Mouse (Mus musculus) heart, adult 2 months (tissue): ENCODE results near the gene Gm2a. TPM values are rescaled to one million over a fixed set of nuclear protein-coding genes. Genes with fewer than 3 reads are reported as not detected.
A peak's percentile ranks its signal among the peaks of the same experiment; 100 is the strongest.

Experiments
- DNase-seq, 2 experiments: peaks; one replicate each; pipeline ENCODE4 v3.0.0; 2021
- H3K27ac ChIP-seq: fragments of 200-600 bp; 2 replicates; pipeline ENCODE4 v1.8.1; 2022
- H3K27me3 ChIP-seq: fragments of 200-500 bp; 2 replicates; pipeline ENCODE4 v1.6.1; 2012; ENCODE audit warnings: mild to moderate bottlenecking, low read length, inconsistent platforms, mixed read lengths; ENCODE audit not compliant: control insufficient read depth, insufficient read depth
- H3K36me3 ChIP-seq: fragments of 200-500 bp; 2 replicates; pipeline ENCODE4 v1.6.1; 2012; ENCODE audit warnings: low read length, inconsistent platforms; ENCODE audit not compliant: control insufficient read depth, insufficient read depth
- H3K4me1 ChIP-seq: fragments of 200-500 bp; 2 replicates; pipeline ENCODE4 v1.6.1; 2011; ENCODE audit warnings: low read length; ENCODE audit not compliant: control insufficient read depth, insufficient read depth
- H3K4me3 ChIP-seq: fragments of 200-600 bp; 2 replicates; pipeline ENCODE4 v1.8.1; 2022
- H3K79me2 ChIP-seq: fragments of 200-500 bp; replicated peaks from 2 replicates; pipeline ENCODE4 v1.6.1; 2012; ENCODE audit warnings: mild to moderate bottlenecking, inconsistent platforms, low read length, moderate library complexity, mixed read lengths; ENCODE audit not compliant: control insufficient read depth, insufficient read depth
- H3K9ac ChIP-seq: fragments of 200-500 bp; 2 replicates; pipeline ENCODE4 v1.6.1; 2012; ENCODE audit warnings: low read depth, mild to moderate bottlenecking, control low read depth, inconsistent platforms, low read length, mixed read lengths
- CTCF ChIP-seq: fragments of 200-600 bp; IDR thresholded peaks from 2 replicates; pipeline ENCODE4 v1.8.1; 2022; ENCODE audit warnings: antibody characterized with exemption, mild to moderate bottlenecking, moderate library complexity
- EP300 ChIP-seq: fragments of 200-500 bp; IDR thresholded peaks from 2 replicates; pipeline ENCODE4 v1.6.1; 2011; ENCODE audit warnings: low read depth, low read length, control low read depth; ENCODE audit not compliant: insufficient read depth
- POLR2A ChIP-seq: fragments of 200-500 bp; IDR thresholded peaks from 2 replicates; pipeline ENCODE4 v1.6.1; 2011; ENCODE audit warnings: mild to moderate bottlenecking, low read depth, low read length, control low read depth; ENCODE audit not compliant: insufficient read depth
- WGBS: fragments of 180-500 bp; shearing (Covaris S2); methylation state at CpG from one replicate; pipeline ENCODE4 v1.1.7; 2018; 5-methylcytosine and 5-hydroxymethylcytosine counted together
- intact Hi-C: fragments of 180-260 bp; cut with DNase I; formaldehyde crosslinking; loops from one replicate; pipeline ENCODE4 v1.15.1; 2025
- polyA plus RNA-seq: library from polyadenylated mRNA; depleted of rRNA; stranded (reverse); fragments of >200 nt; gene quantifications from 2 replicates; pipeline ENCODE4 v1.2.3, GENCODE M21; 2012
- total RNA-seq, 2 experiments: library from RNA; stranded (reverse); gene quantifications; 2 replicates each; pipeline ENCODE4 v1.2.3; 2021

Gene Gm2a
- total and polyA plus RNA-seq, 3 experiments, result 10.3 to 19.8 (median 10.8) TPM

GRCm38 (mm10) chr11:55077331-55078231, 20.3 kb upstream of the Gm2a start, which contains the start of gene Ccdc69:
TSS of gene Ccdc69 (minus strand) at chr11:55078131.
- H3K4me1 ChIP-seq, result peaks cover 10% of the 10 kb centered on the region
- H3K27ac ChIP-seq, result peak within 1 kb of the TSS; percentile 89
- DNase-seq, result peak; percentile 79 to 86
- H3K4me3 ChIP-seq, result peak within 1 kb of the TSS; percentile 59
- intact Hi-C loops, result no loop called here
- whole genome bisulfite sequencing, result under 1% methylated on average over 50 of the region's 50 CpGs
- no peaks in the 10 kb centered on the region for H3K79me2 ChIP-seq
- peaks cover 2% of the 10 kb centered on the region; the same call in 1 of the 2 replicates for H3K36me3 ChIP-seq
- peak within 1 kb of the TSS; percentile 69 for H3K9ac ChIP-seq
- peak; percentile 89 for TF ChIP-seq POLR2A
- no peak for TF ChIP-seq CTCF
- no peaks in the 10 kb centered on the region for H3K27me3 ChIP-seq

- intact Hi-C loops, result no loop called here
- Histone ChIP-seq H3K79me2 (no peaks in the 10 kb centered on the region), H3K27me3 (no peaks in the 10 kb centered on the region), H3K4me1 (peaks cover 10% of the 10 kb centered on the region), H3K36me3 (peaks cover 2% of the 10 kb centered on the region; the same call in 1 of the 2 replicates), H3K27ac (peak overlapping the region; percentile 89), H3K9ac (no peak overlapping the region; the same call in 1 of the 2 replicates), H3K4me3 (peak overlapping the region; percentile 59; the same call in 1 of the 2 replicates)
- 46% methylated on average over 3 of the region's 3 CpGs for WGBS
- TF ChIP-seq EP300 (no peak), CTCF (no peak), POLR2A (no peak)
- no peak for DNase-seq
Observed at GRCm38 (mm10) chr11:55078502-55078901, 19.4 kb upstream of the Gm2a start.

- TF ChIP-seq EP300 (no peak), CTCF (no peak), POLR2A (no peak)
- DNase-seq, result no peak
- intact Hi-C loops, result no loop called here
- Histone ChIP-seq H3K27me3 (no peaks in the 10 kb centered on the region), H3K4me3 (no peak overlapping the region), H3K4me1 (peaks cover 10% of the 10 kb centered on the region), H3K36me3 (peaks cover 2% of the 10 kb centered on the region; the same call in 1 of the 2 replicates), H3K27ac (no peak overlapping the region), H3K79me2 (no peaks in the 10 kb centered on the region), H3K9ac (no peak overlapping the region)
- WGBS, result 53% methylated on average over 4 of the region's 4 CpGs
Observed at GRCm38 (mm10) chr11:55079180-55079579, 18.7 kb upstream of the Gm2a start.

DNA sequence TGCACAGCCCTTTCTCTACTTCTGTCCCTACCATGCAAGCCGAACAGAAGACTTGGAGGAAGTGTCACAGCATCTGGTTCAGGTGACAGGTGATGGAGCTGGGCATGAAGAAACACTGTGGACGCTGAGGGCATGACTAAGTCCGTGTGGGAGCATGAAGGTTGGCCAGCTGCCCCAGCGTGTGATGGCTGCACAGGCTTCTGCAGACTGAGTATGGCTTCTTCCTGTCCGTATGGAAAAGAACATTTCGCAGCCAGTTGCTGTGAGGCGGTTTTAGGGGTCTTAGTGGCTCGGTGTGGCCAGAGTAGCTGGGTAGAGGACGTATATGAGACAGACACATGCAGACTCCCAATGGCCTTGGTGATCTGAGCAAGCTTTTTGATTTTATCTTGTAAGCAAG, 16.7 kb upstream of the Gm2a start:
- intact Hi-C loops, result loop anchor here (10.0 kb wide), 1 partner anchor 206 kb away; no protein-coding TSS in a partner anchor
- TF ChIP-seq POLR2A (no peak), CTCF (no peak), EP300 (no peak)
- H3K4me3 ChIP-seq, result no peak overlapping the region
- H3K27ac ChIP-seq, result no peak overlapping the region
- DNase-seq, result no peak
- peaks cover 2% of the 10 kb centered on the region; the same call in 1 of the 2 replicates for H3K36me3 ChIP-seq
- H3K79me2 ChIP-seq, result no peaks in the 10 kb centered on the region
- 90% methylated on average over 9 of the region's 9 CpGs for WGBS
- H3K27me3 ChIP-seq, result no peaks in the 10 kb centered on the region
- no peak overlapping the region for H3K9ac ChIP-seq
- H3K4me1 ChIP-seq, result peaks cover 7% of the 10 kb centered on the region

DNA sequence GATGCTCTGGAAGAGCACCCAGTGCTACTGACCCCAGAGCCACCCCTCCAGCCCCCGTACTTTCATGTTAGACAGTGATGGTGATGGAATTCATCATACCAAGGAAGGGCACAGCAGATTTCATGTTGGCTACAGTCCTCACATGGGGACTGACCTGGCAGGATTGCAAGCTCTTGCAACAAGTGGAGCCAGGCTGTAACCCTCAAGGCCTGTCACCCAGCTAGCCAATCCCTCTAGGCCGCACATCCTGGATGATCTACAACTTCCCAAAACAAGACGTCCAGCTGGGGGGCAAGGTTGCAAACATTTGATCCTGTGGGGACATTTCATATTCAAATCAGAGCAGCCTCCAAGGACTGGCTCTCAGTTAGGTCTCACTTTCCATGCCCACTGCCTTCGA, 13.3 kb upstream of the Gm2a start:
- no peaks in the 10 kb centered on the region; the same call in 1 of the 2 replicates for H3K4me1 ChIP-seq
- no peaks in the 10 kb centered on the region for H3K27me3 ChIP-seq
- WGBS, result 49% methylated on average over 4 of the region's 4 CpGs
- H3K4me3 ChIP-seq, result no peak overlapping the region
- H3K27ac ChIP-seq, result peak overlapping the region; percentile 77
- TF ChIP-seq CTCF (no peak), POLR2A (no peak), EP300 (no peak)
- DNase-seq, result peak in 1 of 2 experiments; percentile 48
- intact Hi-C loops, result loop anchor here (5.0 to 10.0 kb wide), 3 partner anchors 73 to 210 kb away; no protein-coding TSS in a partner anchor
- H3K79me2 ChIP-seq, result no peaks in the 10 kb centered on the region
- H3K36me3 ChIP-seq, result no peaks in the 10 kb centered on the region
- no peak overlapping the region for H3K9ac ChIP-seq

DNA sequence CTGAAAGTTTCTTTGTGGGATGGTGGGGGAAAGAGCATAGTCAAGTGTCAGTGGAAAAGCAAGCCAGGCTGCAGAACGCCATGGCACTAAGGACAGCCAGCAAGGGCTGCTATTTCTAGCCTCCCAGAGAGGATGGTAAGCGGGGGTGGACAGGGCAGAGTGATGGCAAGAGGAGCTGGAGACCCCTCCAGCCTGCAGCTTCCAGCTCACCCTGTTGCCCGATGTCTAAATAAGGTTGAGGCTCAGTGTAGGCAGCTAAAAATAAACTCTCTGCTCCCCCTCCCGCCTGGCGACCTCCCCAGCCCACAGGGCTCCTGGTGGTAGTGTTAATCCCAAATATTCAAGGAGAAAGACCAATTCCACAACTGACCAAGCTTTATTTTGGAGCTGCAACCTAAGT, 12.5 kb upstream of the Gm2a start:
- TF ChIP-seq CTCF, result 0 out of 2 replicates have a peak, but pooled peaks have one; percentile 21
- TF ChIP-seq EP300, result 0 out of 2 replicates have a peak, but pooled peaks have one; percentile 36
- TF ChIP-seq POLR2A, result no peak
- H3K27me3 ChIP-seq, result no peaks in the 10 kb centered on the region
- H3K27ac ChIP-seq, result peak overlapping the region; percentile 77
- 40% methylated on average over 5 of the region's 5 CpGs for WGBS
- H3K4me1 ChIP-seq, result no peaks in the 10 kb centered on the region; the same call in 1 of the 2 replicates
- H3K36me3 ChIP-seq, result no peaks in the 10 kb centered on the region
- no peak overlapping the region for H3K4me3 ChIP-seq
- H3K9ac ChIP-seq, result no peak overlapping the region
- intact Hi-C loops, result loop anchor here (5.0 to 10.0 kb wide), 3 partner anchors 72 to 211 kb away; no protein-coding TSS in a partner anchor
- H3K79me2 ChIP-seq, result no peaks in the 10 kb centered on the region
- peak in 1 of 2 experiments; percentile 58 for DNase-seq
